Mouse (Mus musculus) lung, adult 2 months (tissue): ENCODE measurements around the gene Dynlt1c. TPM values are rescaled to one million over a fixed set of nuclear protein-coding genes. Genes with fewer than 3 reads are reported as not detected.
"Not testable (repeated sequence)": the region's sequence is repeated elsewhere in the genome, so short reads cannot be mapped to it uniquely, and the experiment has no call there.

Experiments used
- DNase-seq: peaks from one replicate; pipeline ENCODE4 v3.0.0; 2022
- H3K4me1 ChIP-seq: fragments of 200-500 bp; 2 replicates; pipeline ENCODE4 v1.6.1; 2011; ENCODE audit warnings: low read length; ENCODE audit not compliant: control insufficient read depth, insufficient read depth
- H3K4me3 ChIP-seq: fragments of 200-500 bp; replicated peaks from 2 replicates; pipeline ENCODE3; 2011; ENCODE audit warnings: low read depth, mild to moderate bottlenecking, control low read depth, low read length; ENCODE audit errors: extremely low read depth
- POLR2A ChIP-seq: fragments of 200-500 bp; IDR thresholded peaks from 2 replicates; pipeline ENCODE4 v1.6.1; 2011; ENCODE audit warnings: low read depth, mild to moderate bottlenecking, control low read depth, low read length, borderline replicate concordance; ENCODE audit errors: extremely low read depth
- WGBS: fragments of 180-500 bp; shearing (Covaris S2); methylation state at CpG from one replicate; pipeline ENCODE4 v1.1.7; 2018; 5-methylcytosine and 5-hydroxymethylcytosine counted together
- polyA plus RNA-seq: library from polyadenylated mRNA; depleted of rRNA; stranded (reverse); fragments of >200 nt; gene quantifications from 2 replicates; pipeline ENCODE4 v1.2.3, GENCODE M21; 2012

The Dynlt1c gene
- polyA plus RNA-seq, 1 experiment = 15.2 TPM

DNA sequence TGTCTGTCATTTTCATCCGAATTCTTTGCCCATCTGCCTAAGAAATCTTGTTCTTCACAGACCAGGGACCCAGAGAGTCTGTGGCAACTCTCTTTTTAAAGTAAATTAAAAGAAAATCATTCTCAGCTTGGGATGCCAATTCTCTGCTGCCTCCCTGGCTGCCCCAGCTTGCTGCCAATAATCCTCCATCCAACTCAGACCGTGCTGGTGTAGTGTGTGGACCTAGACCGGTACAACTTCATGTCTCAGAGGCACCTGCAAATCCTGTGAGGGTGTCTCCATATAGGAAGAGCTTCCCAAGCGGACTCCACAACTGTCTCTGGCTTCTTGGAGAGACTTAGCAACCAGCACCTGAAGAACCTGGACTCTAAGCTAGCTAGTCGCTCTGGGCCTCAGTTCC lies 35.4 kb downstream of the Dynlt1c start:
- H3K4me3 ChIP-seq = no peak overlapping the region
- DNase-seq = no peak
- no peaks in the 10 kb centered on the region for H3K4me1 ChIP-seq
- WGBS = 81% methylated on average over 5 of the region's 5 CpGs
- no peak for TF ChIP-seq POLR2A

DNA sequence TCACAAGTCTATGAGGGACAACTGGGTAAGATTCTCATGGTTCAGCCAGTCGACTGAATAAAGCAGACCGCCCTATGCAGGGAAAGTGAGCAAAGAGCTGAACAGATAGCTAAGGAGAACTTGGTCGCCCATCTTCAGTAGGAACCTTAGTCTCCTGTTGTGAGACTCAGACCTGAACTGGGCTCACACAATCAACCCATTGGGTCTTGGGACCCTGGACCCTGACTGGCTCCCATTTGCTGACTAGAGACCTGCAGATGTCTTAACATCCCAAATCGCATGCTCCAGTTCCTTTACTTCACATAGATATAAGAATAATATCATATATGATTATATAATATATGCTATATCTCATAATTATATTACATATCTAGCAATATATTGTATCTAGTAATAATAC lies 36.0 kb downstream of the Dynlt1c start:
- WGBS = 92% methylated on average over 4 of the region's 4 CpGs
- not testable (repeated sequence) for H3K4me3 ChIP-seq, DNase-seq, H3K4me1 ChIP-seq

DNA sequence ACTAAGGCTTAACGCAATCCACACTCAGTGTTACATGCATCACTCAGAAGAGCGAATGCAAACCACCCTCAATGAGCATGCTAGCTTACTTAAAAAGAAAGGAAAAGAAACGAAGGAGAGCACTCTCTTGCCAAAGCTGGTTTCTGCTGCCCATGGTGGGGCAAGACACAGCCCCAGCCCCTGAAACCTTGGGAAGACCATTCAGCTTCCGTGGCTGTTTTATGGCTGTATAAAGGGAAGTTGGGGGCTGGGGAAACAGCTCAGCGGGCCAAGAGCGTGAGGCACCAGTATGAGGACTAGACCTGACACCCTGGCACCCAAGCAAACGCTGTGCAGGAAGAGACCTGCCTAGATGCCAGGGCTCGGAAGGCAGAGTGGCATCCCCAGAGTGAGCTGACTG lies 37.0 kb downstream of the Dynlt1c start:
- DNase-seq, H3K4me3 ChIP-seq, H3K4me1 ChIP-seq: not testable (repeated sequence)
- WGBS = 77% methylated on average over 8 of the region's 8 CpGs

DNA sequence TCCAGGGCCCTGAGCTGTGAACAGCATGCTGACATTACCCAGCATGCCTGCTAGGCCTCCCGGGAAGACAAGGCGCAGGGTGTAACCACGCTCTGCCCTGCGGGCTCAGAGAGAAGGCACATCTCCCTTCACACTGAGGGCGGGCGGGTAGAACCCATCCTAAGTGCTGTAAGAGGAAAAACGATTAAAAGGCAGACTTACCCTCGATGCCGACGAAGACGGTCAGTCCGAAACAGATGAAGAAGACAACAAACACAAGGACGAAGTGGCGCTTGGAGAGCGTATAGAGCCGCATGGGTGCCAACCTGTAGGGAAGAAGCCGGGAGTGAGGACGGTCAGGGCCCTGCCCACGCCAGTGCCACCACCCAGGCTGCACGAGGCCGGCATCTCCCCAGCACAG lies 38.0 kb downstream of the Dynlt1c start:
- not testable (repeated sequence) for H3K4me1 ChIP-seq, H3K4me3 ChIP-seq, DNase-seq
- 93% methylated on average over 16 of the region's 21 CpGs for WGBS

DNA sequence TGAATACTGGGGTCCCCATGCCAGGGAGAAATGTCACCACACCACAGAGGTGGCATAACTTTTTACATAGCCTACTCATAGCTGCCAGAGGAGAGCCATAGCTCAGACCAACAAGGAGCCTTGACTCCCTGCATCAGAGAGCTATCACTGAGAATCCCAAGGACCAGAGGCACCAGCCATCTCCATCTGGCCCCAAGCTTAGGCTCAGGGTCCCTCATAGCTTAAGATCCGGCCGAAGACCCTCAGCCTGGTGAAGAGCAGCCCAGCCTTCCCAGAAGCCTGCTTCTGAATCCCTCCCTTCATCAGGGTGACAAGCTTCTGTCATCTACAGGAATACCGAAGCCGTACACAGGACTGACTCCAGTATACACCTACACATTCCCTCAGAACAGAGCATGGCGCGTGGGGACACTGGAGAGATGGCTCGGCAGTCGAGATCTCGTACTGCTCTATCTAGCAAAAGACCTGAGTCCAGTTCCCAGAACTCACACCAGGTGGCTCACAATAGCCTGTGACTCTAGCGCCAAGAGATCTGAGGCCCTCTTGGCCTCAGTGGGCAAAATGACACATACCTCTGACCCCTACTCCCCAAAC lies 38.7 kb downstream of the Dynlt1c start:
- DNase-seq, H3K4me1 ChIP-seq, H3K4me3 ChIP-seq: not testable (repeated sequence)
- 88% methylated on average over 10 of the region's 10 CpGs for WGBS

DNA sequence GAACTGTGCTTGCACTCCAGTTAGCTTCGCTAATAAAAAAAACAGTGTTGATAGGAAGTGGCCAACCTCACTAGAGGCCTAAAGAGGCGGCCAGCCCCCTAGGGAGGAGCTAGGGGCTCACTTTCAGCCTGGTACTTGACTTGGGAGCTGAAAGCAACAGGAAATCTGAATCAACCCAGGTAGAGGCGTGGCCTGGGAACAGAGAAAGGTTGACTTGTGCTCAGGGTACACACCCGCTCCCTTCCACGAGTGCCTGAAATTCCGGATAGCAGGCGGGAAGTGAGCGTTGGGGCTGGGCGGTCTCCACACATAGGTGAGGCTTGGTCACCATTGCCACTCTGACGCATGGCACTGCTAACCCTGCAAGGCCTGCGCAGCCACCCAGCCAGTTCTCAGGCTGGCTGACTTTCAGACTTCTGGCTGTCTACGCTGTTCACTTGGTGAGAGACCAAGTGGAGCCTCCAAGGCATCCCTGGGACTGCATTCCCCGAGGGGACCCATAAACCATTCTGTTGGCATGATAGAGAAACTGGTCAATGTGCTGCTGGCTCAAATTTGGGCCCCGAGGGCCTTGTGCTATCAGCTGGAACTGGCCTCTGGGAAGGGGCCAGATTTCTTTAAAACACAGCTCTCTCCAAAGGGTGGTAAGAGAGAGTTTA lies 39.4 kb downstream of the Dynlt1c start:
- not testable (repeated sequence) for H3K4me1 ChIP-seq, H3K4me3 ChIP-seq
- DNase-seq = peak; percentile 60
- 58% methylated on average over 14 of the region's 14 CpGs for WGBS

DNA sequence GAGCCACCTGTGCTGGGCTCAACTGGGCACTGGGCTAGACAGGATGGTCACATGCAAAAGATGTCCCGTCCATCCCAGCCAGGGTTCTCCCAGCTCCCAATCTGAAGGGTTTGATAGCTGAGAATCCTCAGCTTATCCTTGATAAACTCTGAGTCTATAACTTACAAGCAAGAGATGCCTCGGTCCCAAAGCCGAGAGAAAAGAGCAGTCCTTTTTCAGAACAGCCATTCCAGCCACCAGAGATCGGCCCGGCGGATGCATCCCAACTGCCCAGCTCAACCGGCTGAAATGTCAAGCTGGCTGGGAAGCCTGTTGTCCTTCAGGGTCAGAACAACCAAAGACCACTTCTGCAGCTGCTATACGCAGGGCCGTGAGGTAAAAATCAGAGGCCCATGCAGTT lies 42.7 kb downstream of the Dynlt1c start:
- DNase-seq, H3K4me1 ChIP-seq, H3K4me3 ChIP-seq: not testable (repeated sequence)
- WGBS = 92% methylated on average over 9 of the region's 9 CpGs

DNA sequence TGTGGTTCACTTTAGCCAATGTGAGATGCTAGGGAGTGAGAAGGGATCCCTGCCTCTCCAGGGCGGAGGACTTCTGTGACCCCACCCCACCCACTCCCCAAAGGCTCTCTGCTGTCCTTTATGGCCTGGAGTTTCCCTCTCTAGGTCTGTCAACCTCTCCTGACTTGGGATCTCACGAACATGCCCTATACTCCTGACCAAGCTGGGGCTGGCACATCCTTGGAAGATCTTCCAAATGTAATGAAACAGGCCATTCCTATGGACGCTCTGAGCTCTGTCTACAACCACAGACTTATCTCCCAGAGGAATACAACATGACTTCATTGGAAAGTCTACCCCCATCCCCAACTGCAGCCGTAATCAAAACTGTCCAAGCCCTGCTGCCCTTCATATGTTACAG lies 43.2 kb downstream of the Dynlt1c start:
- H3K4me3 ChIP-seq, H3K4me1 ChIP-seq, DNase-seq: not testable (repeated sequence)
- 89% methylated on average over 4 of the region's 4 CpGs for WGBS

DNA sequence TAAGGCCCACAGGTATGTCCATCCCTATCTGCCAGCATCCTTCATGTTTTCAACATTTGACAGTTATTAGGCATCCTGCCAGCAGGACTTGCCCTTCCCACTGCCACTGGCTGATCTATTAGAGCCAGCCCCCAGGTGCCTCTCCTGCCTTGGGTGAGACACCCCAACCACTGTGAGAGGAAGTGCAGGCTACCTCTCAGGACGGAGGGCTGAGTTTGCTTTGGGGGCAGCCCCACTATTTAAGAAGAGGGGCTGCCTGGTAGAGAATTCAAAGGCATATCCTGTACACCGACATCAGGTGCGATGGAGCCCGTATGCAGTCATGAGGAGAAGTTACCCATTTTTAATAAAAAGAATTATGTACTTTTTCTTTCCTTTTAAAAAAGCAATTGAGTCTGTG lies 44.2 kb downstream of the Dynlt1c start:
- H3K4me3 ChIP-seq, H3K4me1 ChIP-seq, DNase-seq: not testable (repeated sequence)
- WGBS = 83% methylated on average over 4 of the region's 4 CpGs

DNA sequence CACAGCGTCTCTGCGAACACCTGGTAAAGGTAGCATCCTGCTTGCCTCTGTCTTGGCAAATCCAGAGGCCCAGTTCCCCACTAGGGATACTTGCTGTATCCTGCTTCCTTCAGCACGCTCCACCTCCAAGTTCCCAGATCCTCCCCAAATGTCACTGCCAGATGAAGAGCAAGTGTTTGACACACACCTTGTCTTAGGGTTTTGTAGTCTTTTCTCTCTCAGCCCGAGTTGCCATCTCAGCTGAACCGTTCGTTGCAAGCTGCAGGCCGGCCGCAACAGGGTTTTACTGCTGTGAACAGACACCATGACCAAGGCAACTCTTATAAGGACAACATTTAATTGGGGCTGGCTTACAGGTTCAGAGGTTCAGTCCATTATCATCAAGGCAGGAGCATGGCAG lies 45.4 kb downstream of the Dynlt1c start:
- H3K4me1 ChIP-seq, H3K4me3 ChIP-seq, DNase-seq: not testable (repeated sequence)
- 95% methylated on average over 8 of the region's 8 CpGs for WGBS

DNA sequence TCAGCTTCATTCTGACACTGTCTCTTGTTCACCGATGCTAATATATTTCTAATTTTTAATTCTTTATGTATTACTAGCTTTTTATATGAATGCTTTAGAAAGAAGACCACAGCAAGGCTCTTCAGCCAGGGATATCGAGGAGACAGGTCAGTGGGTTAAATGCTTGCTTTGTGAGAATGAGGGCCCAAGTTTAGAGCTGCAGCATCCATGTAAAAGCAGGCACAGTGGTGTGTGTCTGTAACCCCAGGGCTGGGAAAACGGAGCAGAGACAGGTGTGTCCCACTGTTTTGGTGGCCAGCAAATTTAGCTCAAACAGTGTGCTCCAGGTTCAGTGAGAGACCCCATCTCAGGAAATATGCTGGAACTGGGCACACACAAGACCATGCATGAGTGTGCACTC lies 46.0 kb downstream of the Dynlt1c start:
- H3K4me1 ChIP-seq, DNase-seq, H3K4me3 ChIP-seq: not testable (repeated sequence)
- 91% methylated on average over 3 of the region's 3 CpGs for WGBS

DNA sequence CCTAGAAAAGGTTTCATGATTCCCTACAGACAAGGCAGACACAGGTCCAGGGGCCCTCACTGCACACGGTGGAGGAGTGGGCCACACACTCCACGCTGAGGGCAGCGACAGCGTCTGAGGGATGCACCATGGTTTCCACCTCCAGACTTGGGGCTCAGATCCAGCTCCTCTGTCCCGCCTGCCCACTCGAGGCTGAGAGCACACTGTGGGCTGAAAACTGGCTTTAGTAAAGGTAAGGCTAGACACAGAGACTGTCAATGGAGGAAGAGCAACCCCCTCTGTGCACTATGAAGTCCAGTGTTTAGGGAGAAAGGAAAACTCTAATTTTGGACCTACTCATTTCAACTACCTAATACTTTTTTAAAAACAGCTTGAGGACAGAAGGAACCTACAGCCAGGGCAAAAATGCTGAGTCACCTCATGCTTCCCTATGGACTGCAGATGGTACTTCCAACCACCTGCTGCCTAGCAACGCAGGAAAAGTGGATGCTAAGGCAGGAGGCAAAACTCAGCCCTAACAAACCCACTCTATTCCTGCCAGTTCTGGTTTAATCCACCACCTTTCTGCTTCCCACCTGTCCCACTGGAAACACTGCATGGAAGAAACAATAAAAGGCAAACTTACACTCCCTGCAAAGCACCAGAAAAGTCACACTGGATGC lies 49.6 kb downstream of the Dynlt1c start:
- H3K4me1 ChIP-seq, H3K4me3 ChIP-seq, DNase-seq: not testable (repeated sequence)
- WGBS = 87% methylated on average over 7 of the region's 7 CpGs

DNA sequence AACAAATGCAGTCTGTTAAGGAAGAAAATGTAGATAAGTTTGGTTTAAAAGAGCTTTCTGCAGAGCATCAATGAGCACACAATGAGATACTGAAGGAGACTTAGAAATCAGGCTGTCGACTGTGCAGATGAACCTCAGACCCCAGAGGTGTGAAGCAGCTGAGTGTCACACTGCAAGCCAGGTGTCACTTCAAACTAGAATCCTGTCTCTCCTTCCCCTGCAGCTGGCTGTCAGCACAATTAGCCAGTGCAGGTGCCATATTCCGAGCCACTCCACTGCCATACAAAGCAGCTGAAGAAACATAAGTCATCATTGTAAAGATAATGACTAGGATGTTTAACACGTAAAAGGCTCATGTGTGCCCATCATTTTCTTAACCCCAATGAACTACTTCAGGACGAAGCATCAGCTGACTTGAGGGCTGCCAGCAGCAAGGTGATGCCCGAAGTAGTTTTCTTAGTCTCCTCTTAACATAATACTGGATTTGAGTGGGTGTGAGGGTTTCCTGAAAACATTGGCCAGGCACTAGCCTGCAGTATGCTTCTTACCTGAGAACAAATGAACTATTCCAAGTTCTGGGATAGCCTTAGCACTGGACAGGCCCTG lies 52.0 kb downstream of the Dynlt1c start:
- not testable (repeated sequence) for DNase-seq, H3K4me1 ChIP-seq
- WGBS = 89% methylated on average over 4 of the region's 5 CpGs

DNA sequence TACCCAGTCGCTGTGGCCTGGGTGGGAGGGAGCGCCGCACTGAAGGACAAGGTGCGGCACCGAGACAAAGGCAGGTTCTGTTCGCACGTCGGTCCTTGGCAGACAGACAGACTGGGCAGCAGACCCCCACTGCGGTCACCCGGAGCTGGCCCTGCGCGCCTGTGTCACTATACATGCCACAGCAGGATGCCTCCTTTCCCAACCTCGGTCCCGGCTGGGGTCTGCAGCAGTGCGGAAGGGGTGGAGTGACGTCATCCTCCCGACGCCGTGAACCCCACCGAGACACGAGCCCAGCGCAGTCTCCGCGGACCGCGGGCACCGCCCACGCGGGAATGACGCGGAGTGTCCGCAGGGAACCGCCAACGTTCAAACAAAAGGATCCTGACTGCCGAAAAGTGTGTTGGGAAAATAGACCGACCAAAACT lies 53.6 kb downstream of the Dynlt1c start:
- peak overlapping the region; percentile 43 for H3K4me3 ChIP-seq
- under 1% methylated on average over 36 of the region's 36 CpGs for WGBS
- DNase-seq = peak; percentile 41
- H3K4me1 ChIP-seq = not testable (repeated sequence)

More for the DNA sequence above, 52.0 kb downstream of the Dynlt1c start:
- H3K4me3 ChIP-seq = not testable (repeated sequence)

DNA sequence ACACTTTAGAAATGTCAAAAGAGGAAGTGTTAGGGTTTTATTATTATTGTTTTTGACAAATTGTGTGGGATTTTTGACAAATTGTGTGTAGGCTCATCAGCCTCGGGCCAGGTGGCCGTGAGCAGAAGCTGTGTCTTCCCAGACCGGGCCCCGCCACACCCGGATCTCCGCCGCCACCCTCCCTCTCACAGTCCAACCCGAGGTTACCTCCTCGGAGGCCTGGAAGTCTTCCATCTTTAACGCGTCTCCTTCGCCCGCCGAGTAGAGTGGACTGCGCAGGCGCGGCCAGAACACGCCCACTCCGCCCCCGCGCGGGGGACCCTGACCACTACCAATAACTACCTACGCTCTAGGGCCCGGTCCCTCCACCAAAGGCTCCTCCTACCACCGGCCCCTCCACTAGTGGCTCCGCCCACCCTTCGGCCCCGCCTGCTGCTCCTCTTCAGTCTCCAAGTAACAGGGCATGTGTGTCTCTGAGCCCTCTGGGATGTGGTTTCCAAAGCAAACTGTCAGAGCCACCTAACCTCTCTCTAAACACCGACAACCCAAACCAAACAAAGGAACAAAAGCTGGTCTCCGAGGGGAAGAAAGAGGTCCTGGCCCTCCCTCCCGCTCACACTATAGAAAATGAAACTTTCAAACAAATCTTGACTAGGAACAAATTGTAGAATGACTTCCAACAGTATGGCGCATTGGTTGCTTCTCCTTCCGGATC lies 54.3 kb downstream of the Dynlt1c start, which contains the start of gene Dynlt1f:
TSS of gene Dynlt1f (minus strand) at position 334 of the 715 bp plus-strand sequence.
- peak within 1 kb of the TSS; percentile 43 for H3K4me3 ChIP-seq
- DNase-seq = peak; percentile 80
- not testable (repeated sequence) for H3K4me1 ChIP-seq
- 1% methylated on average over 25 of the region's 33 CpGs for WGBS
